Mouse (Mus musculus) activated CD4-positive, CD25-positive, alpha-beta regulatory T cell, adult 4 months (primary cell): ENCODE measurements around the gene Tsks. TPM values are rescaled to one million over a fixed set of nuclear protein-coding genes. Genes with fewer than 3 reads are reported as not detected.

Experiments
- ATAC-seq: one replicate; pipeline ENCODE4 v1.8.0; 2017
- polyA plus RNA-seq, 2 experiments: library from polyadenylated mRNA; unstranded; fragments of 100-300 nt; shearing (Covaris generic); gene quantifications; one replicate each; pipeline ENCODE4 v1.2.1; 2017

The Tsks gene
- not detected for polyA plus RNA-seq

GRCm38 (mm10) chr7:44942904-44943303 is at the start of gene Tsks:
Tsks (plus strand) TSS chr7:44943204.
- no peak for ATAC-seq

GRCm38 (mm10) chr7:44894175-44894574 is 48.8 kb upstream of the Tsks start:
- ATAC-seq = no peak

GRCm38 (mm10) chr7:44895206-44895592 is 47.8 kb upstream of the Tsks start:
- ATAC-seq = no peak

- peak; percentile 82 for ATAC-seq
These were observed 47.2 kb upstream of the Tsks start, which contains the start of gene Fuz for GRCm38 (mm10) chr7:44895593-44896434. Fuz (plus strand) TSS chr7:44896079.

- no peak for ATAC-seq
These were observed 46.5 kb upstream of the Tsks start for GRCm38 (mm10) chr7:44896499-44896898.

- no peak for ATAC-seq
These were observed 44.4 kb upstream of the Tsks start for GRCm38 (mm10) chr7:44898607-44899006.

GRCm38 (mm10) chr7:44900632-44901031 is 42.4 kb upstream of the Tsks start:
- ATAC-seq = no peak

- peak; percentile 81 for ATAC-seq
These were observed 41.7 kb upstream of the Tsks start for GRCm38 (mm10) chr7:44901230-44901722.

- no peak for ATAC-seq
These were observed 37.6 kb upstream of the Tsks start for GRCm38 (mm10) chr7:44905430-44905829.

GRCm38 (mm10) chr7:44908706-44909476 is 34.1 kb upstream of the Tsks start:
- ATAC-seq = no peak

GRCm38 (mm10) chr7:44914396-44914795 is 28.6 kb upstream of the Tsks start:
- ATAC-seq = no peak

- no peak for ATAC-seq
These were observed 27.7 kb upstream of the Tsks start for GRCm38 (mm10) chr7:44915314-44915713.

GRCm38 (mm10) chr7:44916191-44916590 is 26.8 kb upstream of the Tsks start:
- no peak for ATAC-seq

- no peak for ATAC-seq
These were observed 26.1 kb upstream of the Tsks start for GRCm38 (mm10) chr7:44916881-44917280.

- no peak for ATAC-seq
These were observed 24.8 kb upstream of the Tsks start for GRCm38 (mm10) chr7:44918219-44918618.

GRCm38 (mm10) chr7:44919127-44919526 is 23.9 kb upstream of the Tsks start:
- ATAC-seq = no peak

- no peak for ATAC-seq
These were observed 20.5 kb upstream of the Tsks start for GRCm38 (mm10) chr7:44922530-44922929.

GRCm38 (mm10) chr7:44925468-44925867 is 17.5 kb upstream of the Tsks start:
- ATAC-seq = no peak

- no peak for ATAC-seq
These were observed 14.4 kb upstream of the Tsks start for GRCm38 (mm10) chr7:44928570-44928969.

- peak; percentile 94 for ATAC-seq
These were observed 13.5 kb upstream of the Tsks start, which contains the start of gene Ap2a1 for GRCm38 (mm10) chr7:44929204-44930151. Ap2a1 (minus strand) TSS chr7:44929496.

- ATAC-seq = no peak
These were observed 4.3 kb upstream of the Tsks start for GRCm38 (mm10) chr7:44938680-44939079.

- no peak for ATAC-seq
These were observed 6.9 kb downstream of the Tsks start for GRCm38 (mm10) chr7:44949922-44950321.
